Mouse (Mus musculus) liver, embryonic 14.5 days (tissue): ENCODE results near the gene Myof. TPM values are rescaled to one million over a fixed set of nuclear protein-coding genes. Genes with fewer than 3 reads are reported as not detected.

Source experiments
- ATAC-seq: fragments of 200-750 bp; cut with Nextera tagmentation; 2 replicates; pipeline ENCODE4 v1.8.0; 2017; ENCODE audit warnings: moderate number of reproducible peaks, mild to moderate bottlenecking, moderate library complexity; ENCODE audit not compliant: insufficient read depth
- DNase-seq, 3 experiments: peaks; one replicate each; pipeline ENCODE4 v3.0.0-alpha.2; 2012 to 2013; ENCODE audit warnings: low read depth in 3 of 3, low spot score in 3 of 3
- H3K27ac ChIP-seq: fragments of 300-500 bp; sonication (generic); 2 replicates; pipeline ENCODE4 v1.5.1; 2014; ENCODE audit warnings: moderate library complexity, mild to moderate bottlenecking, control low read depth, inconsistent platforms
- H3K27me3 ChIP-seq: fragments of 300-500 bp; sonication (generic); 2 replicates; pipeline ENCODE4 v1.6.1; 2014; ENCODE audit warnings: mild to moderate bottlenecking, low read length, moderate library complexity; ENCODE audit not compliant: control insufficient read depth, insufficient read depth
- H3K36me3 ChIP-seq: fragments of 300-500 bp; sonication (generic); replicated peaks from 2 replicates; pipeline ENCODE4 v1.6.1; 2014; ENCODE audit warnings: low read depth; ENCODE audit not compliant: control insufficient read depth, insufficient read depth
- H3K4me1 ChIP-seq, 2 experiments: fragments of 200-500 bp in 1 of 2; fragments of 300-500 bp in 1 of 2; sonication (generic) in 1 of 2; replicated peaks; 2 replicates each; pipeline ENCODE4 v1.6.1; 2012 to 2014; ENCODE audit warnings: antibody characterized with exemption in 1 of 2, inconsistent platforms in 1 of 2, low read length in 1 of 2; ENCODE audit not compliant: control insufficient read depth in 2 of 2, insufficient read depth in 2 of 2
- H3K4me2 ChIP-seq: fragments of 300-500 bp; sonication (generic); 2 replicates; pipeline ENCODE4 v1.6.1; 2014; ENCODE audit warnings: low read depth, mild to moderate bottlenecking, control low read depth, moderate library complexity
- H3K4me3 ChIP-seq, 2 experiments: fragments of 200-500 bp in 1 of 2; fragments of 300-500 bp in 1 of 2; sonication (generic) in 1 of 2; 2 replicates each; pipeline ENCODE4 v1.5.1; 2012 to 2014; ENCODE audit warnings: low read depth in 2 of 2, low read length in 2 of 2, mild to moderate bottlenecking in 2 of 2, control low read depth in 1 of 2, inconsistent platforms in 1 of 2, moderate library complexity in 1 of 2; ENCODE audit not compliant: insufficient read depth in 1 of 2
- H3K9ac ChIP-seq: fragments of 300-500 bp; sonication (generic); replicated peaks from 2 replicates; pipeline ENCODE4 v1.6.1; 2014; ENCODE audit warnings: mild to moderate bottlenecking, control low read depth, moderate library complexity
- H3K9me3 ChIP-seq: fragments of 300-500 bp; sonication (generic); 2 replicates; pipeline ENCODE4 v1.6.1; 2016; ENCODE audit warnings: low read length, mixed read lengths; ENCODE audit not compliant: control insufficient read depth
- CTCF ChIP-seq: IDR thresholded peaks from 2 replicates; pipeline ENCODE4 v1.5.1; 2016; ENCODE audit warnings: antibody characterized with exemption, low read depth, control low read depth
- EP300 ChIP-seq: IDR thresholded peaks from 2 replicates; pipeline ENCODE4 v1.6.1; 2016; ENCODE audit warnings: antibody characterized with exemption, low read depth
- WGBS: fragments of 180-500 bp; shearing (Covaris S2); extraction: QIAGEN DNeasy Blood & Tissue Kit; methylation state at CpG from one replicate; pipeline ENCODE4 v1.1.7; 2014; ENCODE audit not compliant: insufficient replicate concordance; 5-methylcytosine and 5-hydroxymethylcytosine counted together
- polyA plus RNA-seq, 2 experiments: library from polyadenylated mRNA; depleted of rRNA in 1 of 2; stranded (reverse) in 1 of 2; unstranded in 1 of 2; fragments of >200 nt; fragmentation: Nextera tagmentation in 1 of 2; extraction: Ambion mirVana in 1 of 2; gene quantifications; 2 replicates each; pipeline versions ENCODE4 v1.2.1 to v1.2.3; 2012 to 2014

The Myof gene
- polyA plus RNA-seq, 2 experiments: 1.3 to 2.0 TPM

GRCm38 (mm10) chr19:37925323-37925722 is 118.1 kb downstream of the Myof start:
- H3K27ac ChIP-seq: no peak overlapping the region
- no peak overlapping the region for H3K4me2 ChIP-seq
- H3K27me3 ChIP-seq: no peaks in the 10 kb centered on the region
- H3K9ac ChIP-seq: no peak overlapping the region
- no peak for ATAC-seq
- WGBS: 58% methylated on average over 3 of the region's 3 CpGs
- no peak overlapping the region for H3K4me3 ChIP-seq
- H3K4me1 ChIP-seq: no peaks in the 10 kb centered on the region
- no peak for DNase-seq
- H3K36me3 ChIP-seq: no peaks in the 10 kb centered on the region
- no peak for TF ChIP-seq EP300
- no peak for TF ChIP-seq CTCF
- no peaks in the 10 kb centered on the region for H3K9me3 ChIP-seq

- no peak for ATAC-seq
- no peak overlapping the region for H3K4me3 ChIP-seq
- H3K9ac ChIP-seq: no peak overlapping the region
- 47% methylated on average over 3 of the region's 3 CpGs for WGBS
- no peak overlapping the region for H3K27ac ChIP-seq
- no peak for TF ChIP-seq CTCF
- TF ChIP-seq EP300: no peak
- DNase-seq: no peak
- no peaks in the 10 kb centered on the region for H3K4me1 ChIP-seq
- no peaks in the 10 kb centered on the region for H3K36me3 ChIP-seq
- no peaks in the 10 kb centered on the region for H3K27me3 ChIP-seq
- no peak overlapping the region for H3K4me2 ChIP-seq
- no peaks in the 10 kb centered on the region for H3K9me3 ChIP-seq
Observed at GRCm38 (mm10) chr19:37924266-37924665, 119.1 kb downstream of the Myof start.

- H3K4me3 ChIP-seq: no peak overlapping the region
- no peaks in the 10 kb centered on the region for H3K27me3 ChIP-seq
- no peaks in the 10 kb centered on the region for H3K4me1 ChIP-seq
- no peaks in the 10 kb centered on the region for H3K9me3 ChIP-seq
- TF ChIP-seq EP300 (no peak), CTCF (no peak)
- H3K9ac ChIP-seq: no peak overlapping the region
- H3K36me3 ChIP-seq: no peaks in the 10 kb centered on the region
- no peak overlapping the region for H3K27ac ChIP-seq
- WGBS: 62% methylated on average over 5 of the region's 5 CpGs
- no peak overlapping the region for H3K4me2 ChIP-seq
- ATAC-seq: no peak
- no peak for DNase-seq
Observed at GRCm38 (mm10) chr19:37921098-37921497, 122.3 kb downstream of the Myof start.

GRCm38 (mm10) chr19:37918515-37918932 is 124.9 kb downstream of the Myof start:
- Histone ChIP-seq H3K9me3 (no peaks in the 10 kb centered on the region), H3K4me2 (no peak overlapping the region), H3K4me1 (no peaks in the 10 kb centered on the region), H3K27ac (no peak overlapping the region), H3K36me3 (no peaks in the 10 kb centered on the region), H3K9ac (no peak overlapping the region), H3K4me3 (no peak overlapping the region), H3K27me3 (no peaks in the 10 kb centered on the region)
- ATAC-seq (no peak), DNase-seq (no peak)
- no peak for TF ChIP-seq CTCF
- 16% methylated on average over 12 of the region's 12 CpGs for WGBS

- Histone ChIP-seq H3K9me3 (no peaks in the 10 kb centered on the region), H3K4me3 (no peak overlapping the region), H3K27me3 (no peaks in the 10 kb centered on the region), H3K9ac (no peak overlapping the region), H3K27ac (no peak overlapping the region), H3K4me2 (no peak overlapping the region), H3K36me3 (no peaks in the 10 kb centered on the region), H3K4me1 (no peaks in the 10 kb centered on the region)
- 66% methylated on average over 4 of the region's 4 CpGs for WGBS
- no peak for DNase-seq
- TF ChIP-seq CTCF: no peak
- no peak for TF ChIP-seq EP300
- no peak for ATAC-seq
Observed at GRCm38 (mm10) chr19:37914261-37914660, 129.1 kb downstream of the Myof start.
